Mouse (Mus musculus): ENCODE measurements around the gene Dhdh. TPM values are rescaled to one million over a fixed set of nuclear protein-coding genes. Genes with fewer than 3 reads are reported as not detected.

The Dhdh gene
- polyA plus RNA-seq, 1 experiment = 2.8 TPM

DNA sequence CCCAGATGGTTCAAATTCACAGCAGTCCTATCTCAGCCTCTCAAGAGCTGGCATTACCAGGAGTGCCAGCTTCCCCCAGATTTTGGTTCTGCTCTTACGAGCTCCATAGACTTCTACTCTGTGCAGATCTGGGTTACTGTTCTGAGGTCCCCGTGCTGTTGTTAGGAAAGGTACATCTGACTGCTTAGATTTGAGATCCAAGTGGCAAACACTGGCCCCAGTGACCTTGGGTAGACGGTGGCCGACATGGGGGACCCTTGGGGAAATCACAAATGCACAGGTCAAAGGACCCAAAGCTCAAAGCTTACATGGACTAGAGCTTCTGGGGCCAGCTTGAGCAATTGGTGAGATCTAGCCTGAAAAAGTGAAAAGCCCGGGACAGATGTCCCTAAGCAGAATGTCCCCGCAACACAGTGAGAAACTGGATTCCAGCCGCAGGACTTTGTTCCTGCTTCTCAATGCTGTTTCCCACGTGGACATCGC lies 31.8 kb downstream of the Dhdh start:
- TF ChIP-seq POLR2A (IDR thresholded peaks at IDR 0.05; ENCODE audit: borderline replicate concordance, extremely low read depth, insufficient read depth, insufficient read length, poor library complexity, severe bottlenecking) (no peak), CTCF (IDR thresholded peaks at IDR 0.05; ENCODE audit: borderline replicate concordance, extremely low read depth, insufficient read depth, insufficient read length) (no peak)
- DNase-seq (ENCODE audit: low read depth) = no peak

GRCm38 (mm10) chr7:45455932-45456696 lies 32.5 kb downstream of the Dhdh start:
- TF ChIP-seq CTCF (IDR thresholded peaks at IDR 0.05; ENCODE audit: borderline replicate concordance, extremely low read depth, insufficient read depth, insufficient read length) (no peak), POLR2A (IDR thresholded peaks at IDR 0.05; ENCODE audit: borderline replicate concordance, extremely low read depth, insufficient read depth, insufficient read length, poor library complexity, severe bottlenecking) (no peak)
- no peak for DNase-seq (ENCODE audit: low read depth)

- DNase-seq (ENCODE audit: low read depth) = no peak
- TF ChIP-seq CTCF (IDR thresholded peaks at IDR 0.05; ENCODE audit: borderline replicate concordance, extremely low read depth, insufficient read depth, insufficient read length) (no peak), POLR2A (IDR thresholded peaks at IDR 0.05; ENCODE audit: borderline replicate concordance, extremely low read depth, insufficient read depth, insufficient read length, poor library complexity, severe bottlenecking) (no peak)
These were observed 33.6 kb downstream of the Dhdh start for GRCm38 (mm10) chr7:45454971-45455370.

DNA sequence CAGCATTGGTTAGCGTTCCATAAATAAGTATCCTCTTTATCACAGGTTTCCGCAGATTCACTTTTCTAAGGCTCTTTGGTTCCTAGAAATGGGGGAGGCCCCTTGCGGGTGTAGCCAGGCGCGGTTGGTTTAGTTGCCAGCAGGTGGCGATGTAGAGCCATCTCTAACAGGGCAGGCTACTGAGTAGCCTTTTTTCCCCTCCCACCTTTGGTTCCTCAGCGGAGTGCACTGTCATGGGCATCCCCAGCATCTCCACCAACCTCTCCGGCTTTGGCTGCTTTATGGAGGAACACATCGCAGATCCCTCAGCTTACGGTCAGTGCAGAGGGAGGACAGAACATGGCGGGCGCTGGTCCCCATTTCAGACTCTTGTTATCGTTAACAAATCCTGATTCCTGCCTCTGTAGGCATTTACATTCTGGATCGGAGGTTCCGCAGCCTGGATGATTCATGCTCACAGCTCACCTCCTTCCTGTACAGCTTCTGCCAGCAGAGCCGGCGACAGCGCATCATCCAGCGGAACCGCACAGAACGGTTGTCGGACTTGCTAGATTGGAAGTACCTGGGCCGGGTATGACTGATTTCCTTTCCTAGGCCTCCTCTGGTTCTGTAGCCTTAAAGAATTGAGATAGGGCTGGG lies 37.1 kb downstream of the Dhdh start:
- TF ChIP-seq CTCF (IDR thresholded peaks at IDR 0.05; ENCODE audit: borderline replicate concordance, extremely low read depth, insufficient read depth, insufficient read length) (peak; percentile 87), POLR2A (IDR thresholded peaks at IDR 0.05; ENCODE audit: borderline replicate concordance, extremely low read depth, insufficient read depth, insufficient read length, poor library complexity, severe bottlenecking) (no peak)
- DNase-seq (ENCODE audit: low read depth) = peak; percentile 81

GRCm38 (mm10) chr7:45449974-45450373 lies 38.6 kb downstream of the Dhdh start:
- no peak for DNase-seq (ENCODE audit: low read depth)
- TF ChIP-seq CTCF (IDR thresholded peaks at IDR 0.05; ENCODE audit: borderline replicate concordance, extremely low read depth, insufficient read depth, insufficient read length) = no peak

- DNase-seq (ENCODE audit: low read depth) = peak; percentile 37
- peak; percentile 38; the same call in 1 of the 2 replicates for TF ChIP-seq CTCF (IDR thresholded peaks at IDR 0.05; ENCODE audit: borderline replicate concordance, extremely low read depth, insufficient read depth, insufficient read length)
- no peak for TF ChIP-seq POLR2A (IDR thresholded peaks at IDR 0.05; ENCODE audit: borderline replicate concordance, extremely low read depth, insufficient read depth, insufficient read length, poor library complexity, severe bottlenecking)
These were observed 41.1 kb downstream of the Dhdh start for GRCm38 (mm10) chr7:45447325-45447990.

GRCm38 (mm10) chr7:45446589-45446988 lies 42.0 kb downstream of the Dhdh start:
- TF ChIP-seq POLR2A (IDR thresholded peaks at IDR 0.05; ENCODE audit: borderline replicate concordance, extremely low read depth, insufficient read depth, insufficient read length, poor library complexity, severe bottlenecking) = no peak
- no peak for TF ChIP-seq CTCF (IDR thresholded peaks at IDR 0.05; ENCODE audit: borderline replicate concordance, extremely low read depth, insufficient read depth, insufficient read length)
- DNase-seq (ENCODE audit: low read depth) = no peak

DNA sequence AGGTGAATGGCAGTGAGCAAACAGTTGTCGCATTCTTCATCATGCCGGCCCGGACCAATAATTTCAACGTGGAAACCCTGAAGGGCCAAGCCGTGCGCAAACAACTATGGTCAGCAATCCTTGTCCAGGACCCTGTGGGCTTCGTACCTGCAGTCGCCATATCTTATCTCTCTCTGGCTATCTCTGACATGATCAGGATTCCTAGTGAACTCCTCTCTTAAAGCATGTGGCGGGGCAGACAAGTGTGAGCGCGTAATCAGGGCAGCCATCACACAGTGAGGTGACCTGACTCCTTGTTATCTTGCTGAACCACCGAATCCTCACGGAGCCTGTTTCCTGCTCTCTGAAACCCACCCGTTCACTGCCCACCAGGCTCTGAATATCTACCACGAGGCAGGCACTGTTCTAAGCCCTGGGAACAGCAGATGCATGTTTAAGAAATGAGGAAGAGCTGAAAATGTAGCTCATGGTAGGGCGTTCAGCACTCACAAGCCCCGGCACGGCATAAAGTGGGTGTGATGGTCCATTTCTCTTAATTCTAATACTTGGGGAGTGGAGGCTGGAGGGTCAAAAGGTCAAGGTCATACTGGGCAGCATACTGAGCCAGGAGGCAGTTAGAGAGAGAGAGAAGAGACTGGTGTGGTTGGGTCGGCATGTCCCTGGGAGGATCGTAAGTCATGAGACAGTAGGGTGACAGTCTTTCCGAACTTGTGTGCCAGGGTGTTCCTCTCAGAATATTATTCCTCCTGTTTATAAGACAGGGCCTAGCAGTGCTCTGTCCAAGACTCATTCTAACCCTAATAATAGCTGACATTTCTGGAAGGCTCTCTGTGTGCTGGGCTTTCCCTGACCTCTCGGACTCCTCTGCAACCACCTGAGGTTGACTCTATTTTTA lies 44.8 kb downstream of the Dhdh start:
- TF ChIP-seq POLR2A (IDR thresholded peaks at IDR 0.05; ENCODE audit: borderline replicate concordance, extremely low read depth, insufficient read depth, insufficient read length, poor library complexity, severe bottlenecking) = no peak
- no peak for TF ChIP-seq CTCF (IDR thresholded peaks at IDR 0.05; ENCODE audit: borderline replicate concordance, extremely low read depth, insufficient read depth, insufficient read length)
- DNase-seq (ENCODE audit: low read depth) = no peak

DNA sequence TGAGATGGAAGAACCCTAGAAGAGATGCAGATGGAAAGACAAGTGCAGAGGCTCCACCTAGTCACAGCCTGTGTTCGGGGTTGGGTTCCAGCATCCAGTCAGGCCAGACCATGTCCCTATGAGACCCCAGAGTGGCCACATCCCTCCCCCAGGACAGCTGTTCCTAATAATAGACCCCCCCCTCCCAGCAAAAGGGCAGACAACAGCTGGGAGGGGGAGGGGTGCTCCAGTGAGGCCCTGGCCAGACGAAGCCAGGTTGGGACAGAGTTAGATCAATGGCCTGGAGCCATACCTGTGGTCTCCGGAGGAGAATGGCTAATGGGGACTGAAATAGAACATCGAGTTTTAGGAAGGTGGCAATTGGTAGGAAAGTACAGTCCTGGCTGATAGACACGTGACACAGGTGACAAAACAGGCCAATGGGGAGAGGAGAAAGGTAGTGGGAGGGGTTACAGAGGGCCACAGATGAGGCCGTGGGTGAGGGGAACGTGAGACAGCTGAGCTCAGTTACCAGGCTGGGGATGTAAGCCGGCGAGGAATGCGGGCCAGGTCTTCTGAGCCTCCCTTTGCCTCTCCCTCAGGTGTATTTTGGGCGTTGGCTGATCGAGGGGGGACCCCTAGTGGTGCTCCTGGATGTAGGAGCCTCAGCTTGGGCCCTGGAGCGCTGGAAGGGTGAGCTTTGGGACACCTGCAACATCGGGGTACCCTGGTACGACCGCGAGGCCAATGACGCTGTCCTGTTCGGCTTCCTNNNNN lies 50.9 kb downstream of the Dhdh start, which contains the start of gene Ruvbl2:
Gene Ruvbl2 (minus strand): TSS at position 576 of the 756 bp plus-strand sequence.
- DNase-seq (ENCODE audit: low read depth) = no peak
- TF ChIP-seq POLR2A (IDR thresholded peaks at IDR 0.05; ENCODE audit: borderline replicate concordance, extremely low read depth, insufficient read depth, insufficient read length, poor library complexity, severe bottlenecking) = no peak
- peak; percentile 20; the same call in 1 of the 2 replicates for TF ChIP-seq CTCF (IDR thresholded peaks at IDR 0.05; ENCODE audit: borderline replicate concordance, extremely low read depth, insufficient read depth, insufficient read length)

DNA sequence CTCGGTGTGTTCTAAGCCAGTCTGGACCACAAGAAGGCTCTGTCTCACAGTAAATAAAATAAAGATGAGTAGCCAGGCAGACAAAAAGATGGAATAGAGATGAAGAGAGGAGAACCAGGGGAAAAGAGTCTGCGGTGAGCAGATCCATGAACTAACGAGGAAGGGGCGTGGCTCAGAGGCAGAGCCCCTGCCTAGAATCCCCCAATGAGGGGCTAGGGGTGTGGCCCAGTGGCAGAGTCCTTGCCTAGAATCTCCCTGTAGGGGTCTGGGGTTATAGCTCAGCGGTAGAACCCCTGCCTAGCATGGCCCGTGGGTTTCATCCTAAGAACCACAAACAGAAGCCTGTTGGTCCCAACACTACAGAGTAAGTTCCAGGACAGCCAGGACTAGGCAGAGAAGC lies 51.6 kb downstream of the Dhdh start:
- no peak for TF ChIP-seq POLR2A (IDR thresholded peaks at IDR 0.05; ENCODE audit: borderline replicate concordance, extremely low read depth, insufficient read depth, insufficient read length, poor library complexity, severe bottlenecking)
- no peak for DNase-seq (ENCODE audit: low read depth)
